Mouse (Mus musculus) kidney, adult 8-10 months (tissue): ENCODE measurements at regions not wholly inside any gene's neighbourhood (a gene's known extent, or its start where the extent isn't known, plus 50 kb on each side); places are given as distances from the start of the nearest gene placed in this dataset.

Source experiments
- DNase-seq, 2 experiments: peaks; one replicate each; pipeline ENCODE4 v3.0.0; 2022

DNA sequence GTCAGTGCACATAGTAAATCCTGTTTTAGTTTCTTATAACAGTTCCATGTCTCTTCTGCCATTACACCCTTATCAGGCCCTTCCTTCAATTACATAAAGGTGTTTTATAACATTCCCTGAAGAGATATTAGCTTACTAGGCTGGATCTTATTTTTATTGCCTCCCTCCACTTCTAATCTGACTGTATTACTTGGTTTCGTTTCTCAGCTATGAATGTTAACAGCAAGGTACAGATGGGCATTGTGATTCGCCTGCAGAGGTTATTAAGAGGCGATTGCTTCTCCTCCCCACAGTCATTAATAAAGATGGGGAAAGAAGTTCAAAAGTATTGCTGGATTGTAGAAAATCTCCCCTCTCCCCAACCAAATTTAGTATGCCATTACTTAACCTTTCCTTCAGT, 66.4 kb upstream of the Frg1 start:
- DNase-seq, result no peak

DNA sequence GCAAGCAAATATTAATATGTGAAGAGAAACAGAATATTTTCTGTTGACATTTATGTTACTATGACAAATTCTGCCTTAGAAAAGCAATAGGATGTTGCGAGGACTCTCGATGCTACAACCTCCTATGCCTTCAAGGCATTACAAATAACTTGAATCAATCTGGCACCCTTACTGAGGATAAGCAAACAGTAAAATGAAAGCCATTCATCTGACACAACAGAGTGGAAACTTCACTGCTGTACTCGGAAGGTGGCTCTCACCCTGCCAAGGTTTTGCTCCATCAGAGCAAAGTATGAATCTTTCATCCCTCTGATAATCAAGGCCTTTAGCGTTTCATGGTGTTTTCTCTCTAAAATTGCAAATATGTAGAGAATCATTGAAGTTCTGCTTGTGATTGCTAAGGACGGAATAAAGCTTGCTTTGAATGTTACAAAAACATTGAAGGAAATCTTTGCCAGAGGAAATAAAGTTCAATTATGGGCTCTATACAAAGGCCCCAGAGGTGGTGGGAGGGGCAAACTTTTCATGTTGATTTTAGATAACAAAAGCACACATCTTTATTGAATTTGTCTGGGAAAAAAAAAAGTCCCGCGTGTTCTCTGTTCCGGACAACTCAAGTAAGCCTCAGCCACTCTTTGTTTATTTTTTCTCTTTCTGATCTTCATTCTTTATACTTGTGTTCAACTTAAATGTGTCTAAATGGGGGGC, 56.3 kb upstream of the Frg1 start:
- DNase-seq, result no peak

DNA sequence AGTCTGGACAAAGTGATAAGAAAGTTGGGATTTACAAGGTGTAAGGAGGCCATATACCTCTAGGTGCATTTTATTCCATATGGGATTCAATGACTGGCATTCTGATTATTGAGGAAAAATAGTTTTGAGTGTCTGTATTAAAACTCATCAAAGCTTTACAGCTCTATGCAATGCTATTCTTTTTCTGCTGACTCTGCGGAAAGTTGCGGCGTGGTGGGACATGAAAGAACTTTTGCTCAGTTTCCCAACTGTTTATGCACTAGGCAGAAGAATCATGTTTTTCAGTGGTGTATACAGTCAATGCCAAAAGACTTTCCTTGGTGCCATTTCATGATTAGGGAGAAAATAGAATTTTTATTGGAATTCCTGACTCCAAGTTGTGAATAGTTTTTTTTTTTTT, 55.4 kb upstream of the Frg1 start:
- DNase-seq, result no peak
